Mouse (Mus musculus): Measurements from ENCODE around the gene Tmppe.

The Tmppe gene

GRCm38 (mm10) chr9:114442893-114443292 lies 42.0 kb downstream of the Tmppe start:
- DNase-seq (ENCODE audit: low read depth, low spot score) = no peak

GRCm38 (mm10) chr9:114443351-114443750 lies 42.4 kb downstream of the Tmppe start:
- no peak for DNase-seq (ENCODE audit: low read depth, low spot score)

GRCm38 (mm10) chr9:114446887-114447286 lies 46.0 kb downstream of the Tmppe start:
- no peak for DNase-seq (ENCODE audit: low read depth, low spot score)

GRCm38 (mm10) chr9:114448700-114449099 lies 47.8 kb downstream of the Tmppe start:
- no peak for DNase-seq (ENCODE audit: low read depth, low spot score)

GRCm38 (mm10) chr9:114449120-114449754 lies 48.3 kb downstream of the Tmppe start:
- DNase-seq (ENCODE audit: low read depth, low spot score) = no peak

- DNase-seq (ENCODE audit: low read depth, low spot score) = peak; percentile 12
These were observed 50.7 kb downstream of the Tmppe start for GRCm38 (mm10) chr9:114451615-114452014.

GRCm38 (mm10) chr9:114452418-114452817 lies 51.5 kb downstream of the Tmppe start:
- peak; percentile 73 for DNase-seq (ENCODE audit: low read depth, low spot score)

GRCm38 (mm10) chr9:114455420-114455819 lies 54.5 kb downstream of the Tmppe start:
- peak; percentile 30 for DNase-seq (ENCODE audit: low read depth, low spot score)
